Mouse (Mus musculus) heart, adult 8-10 months (tissue): ENCODE measurements around the gene Olfr1178. TPM values are rescaled to one million over a fixed set of nuclear protein-coding genes. Genes with fewer than 3 reads are reported as not detected.

Experiments
- DNase-seq: peaks from one replicate; pipeline ENCODE4 v3.0.0; 2022; ENCODE audit warnings: low spot score
- total RNA-seq, 4 experiments: library from RNA; stranded (reverse); gene quantifications; 2 replicates each; pipeline ENCODE4 v1.2.4; 2022

The Olfr1178 gene
- total RNA-seq = not detected

GRCm38 (mm10) chr2:88386762-88387161 lies at the start of gene Olfr1178:
TSS of gene Olfr1178 (plus strand) at chr2:88387062.
- no peak for DNase-seq

DNA sequence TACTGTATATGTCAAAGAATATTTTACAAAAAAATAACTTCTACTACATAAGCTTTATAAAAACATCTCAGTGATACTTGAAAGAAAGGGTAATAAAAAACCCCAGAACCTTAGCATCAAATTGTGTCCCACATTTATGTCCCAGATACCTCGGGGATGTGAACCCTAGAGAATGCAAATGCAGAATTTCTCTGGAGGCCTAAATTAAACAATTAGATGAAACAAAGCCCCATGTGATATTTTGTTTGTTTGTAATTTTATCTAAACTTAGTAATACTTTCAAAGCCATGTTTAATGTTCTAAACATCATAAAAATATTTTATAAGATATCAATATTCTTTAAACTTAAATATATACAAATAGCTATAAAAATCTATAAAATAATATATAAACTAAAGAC lies 40.5 kb upstream of the Olfr1178 start, which contains the start of gene Olfr1177-ps:
TSS of gene Olfr1177-ps (minus strand) at position 101 of the 400 bp plus-strand sequence.
- no peak for DNase-seq

DNA sequence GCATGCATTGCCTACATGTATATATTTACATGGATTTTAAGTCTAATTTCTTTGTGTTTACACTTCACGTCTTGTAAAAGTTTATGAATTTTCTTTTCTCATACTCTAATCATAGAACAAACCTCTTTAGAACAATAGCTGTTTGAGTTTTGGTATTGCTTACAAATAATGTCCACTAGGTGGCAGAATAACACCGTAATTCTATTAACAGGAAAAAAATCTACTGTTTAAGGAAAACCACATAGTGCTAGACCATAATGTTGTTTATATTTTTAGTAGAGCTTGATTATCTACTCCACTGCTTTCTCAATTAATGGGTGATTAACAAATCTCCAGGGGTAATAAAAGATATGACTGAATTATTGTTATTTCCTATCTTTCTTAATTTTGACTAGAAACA lies 30.6 kb upstream of the Olfr1178 start:
- DNase-seq = no peak

DNA sequence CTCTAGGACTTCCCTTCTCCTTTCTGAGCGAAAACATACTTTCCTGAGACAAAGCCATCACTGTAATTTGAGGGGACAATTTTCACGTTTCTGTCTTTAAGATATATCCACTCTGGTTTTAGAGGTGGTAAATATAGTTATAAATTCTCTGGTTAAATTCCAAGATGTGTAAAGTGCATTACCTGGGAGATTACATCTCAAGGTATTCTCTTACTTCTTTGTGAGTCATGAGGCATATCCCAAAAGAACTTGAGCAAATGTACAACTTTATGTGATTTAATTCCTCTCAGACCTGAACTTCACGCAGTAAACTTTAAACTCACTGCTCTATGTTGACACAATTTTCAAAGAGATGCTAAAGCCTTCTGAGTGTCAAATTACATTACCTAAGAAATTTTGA lies 19.5 kb downstream of the Olfr1178 start, which contains the start of gene Olfr1179:
TSS of gene Olfr1179 (minus strand) at position 101 of the 400 bp plus-strand sequence.
- DNase-seq = no peak

DNA sequence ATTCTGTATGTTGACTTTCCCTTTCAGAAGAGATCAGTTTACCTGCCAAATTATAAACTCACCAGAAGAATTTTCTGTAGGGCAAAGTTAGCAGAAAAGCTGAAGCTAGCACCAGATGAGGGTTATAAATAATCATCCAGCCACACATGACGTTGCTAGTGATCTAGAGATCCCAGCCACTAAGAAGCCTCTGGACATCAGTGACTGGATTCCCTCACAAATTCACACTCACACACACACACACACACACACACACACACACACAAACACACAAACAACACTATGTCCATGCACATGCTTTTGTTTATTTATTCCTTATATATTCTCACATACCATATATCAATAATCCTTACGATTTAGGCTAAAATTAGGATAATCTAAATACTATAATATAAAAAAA lies 32.2 kb downstream of the Olfr1178 start, which contains the start of gene Olfr1180:
TSS of gene Olfr1180 (minus strand) at position 101 of the 400 bp plus-strand sequence.
- DNase-seq = no peak

DNA sequence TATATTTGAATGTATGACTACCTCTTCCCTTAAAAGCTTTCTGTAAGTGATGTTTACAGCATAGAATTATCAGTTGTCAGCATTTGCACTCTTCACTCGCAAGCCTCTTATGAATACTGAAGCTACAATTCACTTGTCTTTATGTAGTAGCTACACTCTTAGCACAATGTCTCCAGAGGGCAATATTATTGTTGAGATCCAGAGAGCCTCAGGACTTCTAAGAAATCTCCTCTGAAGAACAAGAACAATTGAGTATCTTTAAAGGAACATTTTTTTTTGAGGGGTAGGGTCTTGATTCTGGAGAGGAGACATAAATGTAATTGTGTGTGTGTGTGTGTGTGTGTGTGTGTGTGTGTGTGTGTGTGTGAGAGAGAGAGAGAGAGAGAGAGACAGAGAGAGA lies 39.2 kb downstream of the Olfr1178 start, which contains the start of gene Olfr1181:
TSS of gene Olfr1181 (minus strand) at position 101 of the 400 bp plus-strand sequence.
- DNase-seq = no peak

DNA sequence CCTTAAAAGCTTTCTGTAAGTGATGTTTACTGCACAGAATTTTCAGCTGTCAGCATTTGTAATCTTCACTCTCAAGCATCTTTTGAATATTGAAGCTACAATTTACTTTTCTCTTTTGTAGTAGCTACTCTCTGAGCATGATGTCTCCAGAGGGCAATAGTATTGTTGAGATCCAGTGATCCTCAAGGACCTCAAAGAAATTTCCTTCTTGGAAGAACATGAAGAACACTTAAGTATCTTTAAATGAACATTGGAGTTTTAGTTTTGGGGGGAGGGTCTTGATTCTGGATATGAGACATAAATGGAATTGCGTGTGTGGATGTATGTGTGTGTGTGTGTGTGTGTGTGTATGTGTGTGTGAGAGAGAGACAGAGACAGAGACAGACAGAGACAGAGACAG lies 62.2 kb downstream of the Olfr1178 start, which contains the start of gene Gm13757:
TSS of gene Gm13757 (minus strand) at position 101 of the 400 bp plus-strand sequence.
- no peak for DNase-seq

Other genes with a start within 250 kb of the Olfr1178 start
- gene Olfr1167, start 231.9 kb upstream of the Olfr1178 start, total RNA-seq = not detected
- not detected for gene Olfr1168, start 205.2 kb upstream of the Olfr1178 start, total RNA-seq
- not detected for gene Olfr1170, start 158.7 kb upstream of the Olfr1178 start, total RNA-seq
- gene Olfr1173, start 107.2 kb upstream of the Olfr1178 start, total RNA-seq = not detected
- gene Olfr1174-ps, start 71.9 kb upstream of the Olfr1178 start, total RNA-seq = not detected
- not detected for gene Olfr1175-ps, start 59.8 kb upstream of the Olfr1178 start, total RNA-seq
- gene Olfr1176, start 50.3 kb upstream of the Olfr1178 start, total RNA-seq = not detected
- gene Olfr1177-ps, start 40.6 kb upstream of the Olfr1178 start, total RNA-seq = not detected
- not detected for gene Olfr1179, start 19.4 kb downstream of the Olfr1178 start, total RNA-seq
- not detected for gene Olfr1180, start 32.1 kb downstream of the Olfr1178 start, total RNA-seq
- gene Olfr1181, start 39.1 kb downstream of the Olfr1178 start, total RNA-seq = not detected
- gene Gm13757, start 62.1 kb downstream of the Olfr1178 start, total RNA-seq = not detected
- not detected for gene Olfr1183, start 67.8 kb downstream of the Olfr1178 start, total RNA-seq
- not detected for gene Olfr1184, start 96.5 kb downstream of the Olfr1178 start, total RNA-seq
- not detected for gene Olfr1185-ps1, start 106.3 kb downstream of the Olfr1178 start, total RNA-seq
- not detected for gene Olfr1186, start 131.5 kb downstream of the Olfr1178 start, total RNA-seq
- not detected for gene Olfr1188, start 169.9 kb downstream of the Olfr1178 start, total RNA-seq
- gene Olfr1189, start 199.4 kb downstream of the Olfr1178 start, total RNA-seq = not detected